Mouse (Mus musculus) neural tube, embryonic 15.5 days (tissue): Measurements from ENCODE around the gene Six2. TPM values are rescaled to one million over a fixed set of nuclear protein-coding genes. Genes with fewer than 3 reads are reported as not detected.

ENCODE experiments used
- ATAC-seq: fragments of 200-750 bp; cut with Nextera tagmentation; 2 replicates; pipeline ENCODE4 v1.8.0; 2017; ENCODE audit warnings: mild to moderate bottlenecking, moderate TSS enrichment, moderate library complexity; ENCODE audit not compliant: low FRiP score
- H3K27ac ChIP-seq: fragments of 300-500 bp; sonication (generic); replicated peaks from 2 replicates; pipeline ENCODE4 v1.5.1; 2015; ENCODE audit warnings: mild to moderate bottlenecking, inconsistent platforms
- H3K27me3 ChIP-seq: fragments of 300-500 bp; sonication (generic); replicated peaks from 2 replicates; pipeline ENCODE4 v1.6.1; 2015; ENCODE audit warnings: inconsistent platforms
- H3K36me3 ChIP-seq: fragments of 300-500 bp; sonication (generic); 2 replicates; pipeline ENCODE4 v1.6.1; 2015; ENCODE audit warnings: inconsistent platforms
- H3K4me1 ChIP-seq: fragments of 300-500 bp; sonication (generic); 2 replicates; pipeline ENCODE4 v1.6.1; 2015; ENCODE audit warnings: inconsistent platforms
- H3K4me2 ChIP-seq: fragments of 300-500 bp; sonication (generic); 2 replicates; pipeline ENCODE4 v1.6.1; 2015; ENCODE audit warnings: inconsistent platforms, mild to moderate bottlenecking, moderate library complexity
- H3K4me3 ChIP-seq: fragments of 300-500 bp; sonication (generic); replicated peaks from 2 replicates; pipeline ENCODE4 v1.5.1; 2015; ENCODE audit warnings: mild to moderate bottlenecking, inconsistent platforms
- H3K9ac ChIP-seq: fragments of 300-500 bp; sonication (generic); replicated peaks from 2 replicates; pipeline ENCODE4 v1.6.1; 2015; ENCODE audit warnings: mild to moderate bottlenecking, inconsistent platforms
- H3K9me3 ChIP-seq: fragments of 300-500 bp; sonication (generic); replicated peaks from 2 replicates; pipeline ENCODE4 v1.6.1; 2016; ENCODE audit warnings: inconsistent platforms
- WGBS: fragments of 180-500 bp; shearing (Covaris S2); methylation state at CpG from one replicate; pipeline ENCODE4 v1.1.7; 2015; ENCODE audit warnings: mixed read lengths; 5-methylcytosine and 5-hydroxymethylcytosine counted together
- polyA plus RNA-seq: library from polyadenylated mRNA; unstranded; fragments of >200 nt; fragmentation: Nextera tagmentation; extraction: Ambion mirVana; gene quantifications from 2 replicates; pipeline ENCODE4 v1.2.1, GENCODE M21; 2015

Gene Six2
- polyA plus RNA-seq, 1 experiment from 2014 or later: not detected

DNA sequence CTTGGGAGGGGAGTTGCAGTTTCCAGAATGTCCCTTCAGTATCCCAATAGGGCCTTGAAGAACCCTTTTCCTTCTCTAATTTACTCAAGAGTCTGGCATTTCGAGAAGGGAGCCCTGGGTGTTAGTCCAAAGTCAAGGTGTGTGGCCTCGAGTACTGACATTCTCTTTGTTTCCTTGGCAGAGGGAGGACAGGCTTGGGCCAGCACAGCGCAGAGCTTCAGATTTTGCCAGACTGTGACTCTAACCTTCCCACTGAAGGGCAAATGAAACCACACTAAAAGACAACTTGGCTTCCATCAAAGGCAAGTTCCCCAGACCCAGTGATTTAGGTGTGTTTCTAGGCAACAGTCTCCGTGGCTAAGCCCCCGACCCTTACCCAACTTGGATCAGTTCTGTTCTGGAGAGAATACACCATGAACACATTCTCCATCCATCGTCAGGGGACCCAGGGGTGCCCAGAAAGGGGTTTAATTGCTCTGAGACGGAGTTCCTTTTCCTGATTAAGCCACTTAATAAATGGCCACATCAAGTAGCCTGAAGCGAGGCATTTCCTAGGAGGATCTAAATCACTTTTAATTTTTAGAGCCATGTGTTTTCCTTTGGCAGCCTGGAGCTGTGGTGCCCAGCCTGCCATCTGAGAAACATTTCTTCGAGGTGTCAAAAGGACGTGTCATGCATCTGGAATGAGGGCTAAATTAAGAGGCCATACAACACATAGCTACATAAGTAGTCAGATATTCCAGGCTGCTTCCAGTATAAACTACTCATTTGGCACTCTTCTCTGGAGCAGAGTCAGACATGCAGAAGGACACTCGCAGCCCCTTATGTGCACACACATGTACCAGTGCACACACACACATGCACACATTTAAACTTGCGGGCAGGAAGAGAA lies 16.5 kb upstream of the Six2 start:
- no peaks in the 10 kb centered on the region for H3K9me3 ChIP-seq
- no peak overlapping the region for H3K4me2 ChIP-seq
- peak; percentile 68 for ATAC-seq
- no peak overlapping the region for H3K9ac ChIP-seq
- 0 out of 2 replicates have a peak, but pooled peaks cover 4% of the 10 kb centered on the region for H3K4me1 ChIP-seq
- no peak overlapping the region; the same call in 1 of the 2 replicates for H3K27ac ChIP-seq
- H3K36me3 ChIP-seq: no peaks in the 10 kb centered on the region
- 43% methylated on average over 12 of the region's 12 CpGs for WGBS
- H3K27me3 ChIP-seq: peaks cover 14% of the 10 kb centered on the region; the same call in 1 of the 2 replicates
- no peak overlapping the region for H3K4me3 ChIP-seq

DNA sequence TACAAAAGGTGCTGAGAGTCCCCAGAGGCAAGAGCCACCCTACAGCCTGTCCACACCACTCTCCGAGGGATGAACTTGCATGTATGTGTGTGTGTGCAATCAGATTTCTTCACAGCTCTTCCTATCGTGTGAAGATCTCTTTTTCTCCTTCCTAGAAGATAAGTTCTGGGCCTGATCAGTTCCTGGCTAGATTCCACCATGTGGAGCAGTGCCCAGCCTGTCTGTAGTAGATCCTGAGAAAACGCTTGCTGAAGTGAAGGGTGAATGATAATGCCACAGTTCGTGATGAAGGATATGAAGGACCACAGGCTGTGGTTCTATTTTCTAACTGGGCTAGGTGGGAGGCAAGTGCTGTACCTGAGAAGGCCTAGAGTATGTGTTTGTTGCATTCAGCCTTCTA lies 12.0 kb upstream of the Six2 start:
- no peak overlapping the region for H3K4me2 ChIP-seq
- H3K36me3 ChIP-seq: no peaks in the 10 kb centered on the region
- no peak overlapping the region for H3K9ac ChIP-seq
- 0 out of 2 replicates have a peak, but pooled peaks cover 4% of the 10 kb centered on the region for H3K4me1 ChIP-seq
- no peak overlapping the region for H3K27ac ChIP-seq
- no peak for ATAC-seq
- no peak overlapping the region for H3K4me3 ChIP-seq
- H3K9me3 ChIP-seq: no peaks in the 10 kb centered on the region
- peaks cover 40% of the 10 kb centered on the region for H3K27me3 ChIP-seq
- 81% methylated on average over 4 of the region's 4 CpGs for WGBS

DNA sequence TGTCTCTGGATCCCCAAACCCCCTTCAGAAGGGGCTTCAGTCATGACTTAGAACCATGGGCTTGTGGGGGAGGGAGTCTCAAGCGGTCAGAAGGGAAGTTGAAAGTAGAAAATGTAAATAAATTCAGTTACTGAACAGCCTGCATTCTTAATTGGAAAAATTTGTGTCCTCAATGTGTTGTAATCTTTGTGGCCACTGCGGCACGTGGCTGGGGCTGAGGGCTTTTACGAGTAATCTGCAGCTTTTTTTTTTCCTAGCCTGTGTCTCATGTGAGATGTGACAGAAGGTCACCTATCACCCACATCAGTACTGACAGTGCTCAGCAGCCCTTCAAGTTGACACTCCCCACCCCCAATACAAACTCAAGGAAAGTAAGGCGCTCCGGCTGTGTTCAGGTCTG lies 10.6 kb upstream of the Six2 start:
- peaks cover 52% of the 10 kb centered on the region for H3K27me3 ChIP-seq
- H3K36me3 ChIP-seq: no peaks in the 10 kb centered on the region
- no peak overlapping the region for H3K27ac ChIP-seq
- no peak overlapping the region for H3K4me2 ChIP-seq
- 90% methylated on average over 6 of the region's 6 CpGs for WGBS
- H3K9me3 ChIP-seq: no peaks in the 10 kb centered on the region
- no peaks in the 10 kb centered on the region for H3K4me1 ChIP-seq
- H3K9ac ChIP-seq: no peak overlapping the region
- ATAC-seq: no peak
- H3K4me3 ChIP-seq: no peak overlapping the region

DNA sequence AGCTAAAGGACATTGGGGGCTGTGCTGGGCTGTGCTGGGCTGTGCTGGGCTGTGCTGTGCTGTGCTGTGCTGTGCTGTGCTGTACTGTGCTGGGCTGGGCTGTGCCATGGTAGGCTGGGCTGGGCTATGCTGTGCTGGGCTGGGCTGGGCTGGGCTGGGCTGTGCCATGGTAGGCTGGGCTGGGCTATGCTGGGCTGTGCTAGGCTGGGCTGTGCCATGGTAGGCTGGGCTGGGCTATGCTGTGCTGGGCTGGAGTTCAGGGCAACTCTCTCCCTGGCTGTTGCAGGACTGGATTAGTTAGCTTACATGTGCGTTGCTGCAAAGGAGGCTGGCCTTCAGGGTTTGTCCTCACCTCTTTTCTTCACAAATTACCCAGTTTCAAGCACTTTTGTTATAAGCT lies 9.9 kb upstream of the Six2 start:
- no peak overlapping the region for H3K9ac ChIP-seq
- 79% methylated on average over 1 of the region's 1 CpGs for WGBS
- H3K27ac ChIP-seq: no peak overlapping the region
- H3K36me3 ChIP-seq: no peaks in the 10 kb centered on the region
- H3K9me3 ChIP-seq: no peaks in the 10 kb centered on the region
- no peak for ATAC-seq
- H3K4me3 ChIP-seq: no peak overlapping the region
- H3K4me1 ChIP-seq: no peaks in the 10 kb centered on the region
- H3K4me2 ChIP-seq: no peak overlapping the region
- peaks cover 59% of the 10 kb centered on the region for H3K27me3 ChIP-seq

DNA sequence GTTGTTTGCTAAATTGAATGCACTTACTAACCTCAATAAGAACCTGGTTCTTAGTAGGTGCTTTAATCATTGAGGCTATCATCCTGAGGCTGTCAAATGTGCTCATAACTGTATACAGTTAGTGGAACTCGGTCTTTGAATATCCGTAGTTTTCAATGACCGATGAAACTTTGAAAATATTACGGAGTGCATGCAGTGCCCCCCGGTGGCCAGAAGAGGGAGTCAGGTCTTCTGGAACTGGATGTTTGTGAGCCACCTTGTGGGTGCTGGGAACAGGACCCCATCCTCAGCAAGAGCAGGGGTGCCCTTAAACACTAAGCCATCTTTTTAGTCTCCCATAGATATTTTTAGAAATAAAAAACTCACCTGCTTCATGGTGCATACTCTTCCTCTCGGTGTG lies 6.4 kb upstream of the Six2 start:
- no peak overlapping the region for H3K4me3 ChIP-seq
- WGBS: 80% methylated on average over 6 of the region's 6 CpGs
- peaks cover 88% of the 10 kb centered on the region for H3K27me3 ChIP-seq
- H3K9me3 ChIP-seq: no peaks in the 10 kb centered on the region
- no peak overlapping the region for H3K9ac ChIP-seq
- no peak overlapping the region for H3K27ac ChIP-seq
- no peak overlapping the region for H3K4me2 ChIP-seq
- H3K4me1 ChIP-seq: peaks cover under 1% of the 10 kb centered on the region; the same call in 1 of the 2 replicates
- ATAC-seq: no peak
- no peaks in the 10 kb centered on the region for H3K36me3 ChIP-seq

DNA sequence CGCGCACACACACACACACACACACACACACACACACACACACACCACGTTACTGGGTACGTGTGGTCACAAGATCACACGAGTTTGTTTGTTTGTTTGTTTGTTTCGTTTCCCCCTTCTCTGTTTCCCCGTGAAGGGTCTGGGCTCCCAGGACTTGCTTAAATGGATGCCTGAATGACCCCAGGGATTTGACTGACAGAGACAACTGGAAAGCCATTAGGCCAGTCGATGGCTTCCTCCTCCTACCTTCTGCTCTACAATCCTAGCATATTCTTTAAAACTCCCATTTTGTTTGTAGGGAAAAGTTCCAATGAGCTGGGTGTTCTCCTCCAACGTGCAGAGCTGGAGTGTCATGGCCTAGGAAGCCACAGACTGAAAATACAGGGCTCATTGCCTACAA lies 5.0 kb upstream of the Six2 start:
- no peak overlapping the region for H3K4me2 ChIP-seq
- H3K4me3 ChIP-seq: no peak overlapping the region
- peaks cover 14% of the 10 kb centered on the region for H3K4me1 ChIP-seq
- H3K27me3 ChIP-seq: peaks cover 94% of the 10 kb centered on the region
- H3K27ac ChIP-seq: no peak overlapping the region
- 3% methylated on average over 9 of the region's 9 CpGs for WGBS
- H3K9me3 ChIP-seq: no peaks in the 10 kb centered on the region
- no peak overlapping the region for H3K9ac ChIP-seq
- no peaks in the 10 kb centered on the region for H3K36me3 ChIP-seq
- no peak for ATAC-seq

DNA sequence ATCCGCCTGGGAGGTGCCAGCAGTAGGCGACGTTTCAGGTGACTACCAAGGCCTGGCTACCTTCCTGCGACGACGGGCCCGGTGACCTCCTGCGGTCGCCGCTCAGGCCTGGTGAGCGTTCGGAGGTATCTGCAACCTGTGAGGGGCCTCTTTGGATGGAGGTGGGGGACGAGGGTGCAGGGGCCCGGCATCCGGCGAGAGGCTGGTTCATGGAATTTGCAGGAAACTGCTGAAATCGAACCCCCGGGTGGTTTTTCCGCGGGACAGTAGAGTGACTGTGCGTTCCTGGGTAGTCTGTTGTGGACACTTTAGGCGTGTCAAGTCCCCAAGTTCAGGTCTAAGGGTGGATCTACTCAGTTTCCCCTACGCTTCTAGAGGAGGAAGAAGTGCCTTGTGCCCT lies 4.5 kb upstream of the Six2 start:
- no peak overlapping the region for H3K9ac ChIP-seq
- WGBS: under 1% methylated on average over 23 of the region's 23 CpGs
- H3K36me3 ChIP-seq: no peaks in the 10 kb centered on the region
- peaks cover 92% of the 10 kb centered on the region for H3K27me3 ChIP-seq
- no peaks in the 10 kb centered on the region for H3K9me3 ChIP-seq
- H3K4me1 ChIP-seq: peaks cover 19% of the 10 kb centered on the region
- H3K27ac ChIP-seq: no peak overlapping the region
- no peak overlapping the region for H3K4me3 ChIP-seq
- no peak overlapping the region for H3K4me2 ChIP-seq
- ATAC-seq: no peak

DNA sequence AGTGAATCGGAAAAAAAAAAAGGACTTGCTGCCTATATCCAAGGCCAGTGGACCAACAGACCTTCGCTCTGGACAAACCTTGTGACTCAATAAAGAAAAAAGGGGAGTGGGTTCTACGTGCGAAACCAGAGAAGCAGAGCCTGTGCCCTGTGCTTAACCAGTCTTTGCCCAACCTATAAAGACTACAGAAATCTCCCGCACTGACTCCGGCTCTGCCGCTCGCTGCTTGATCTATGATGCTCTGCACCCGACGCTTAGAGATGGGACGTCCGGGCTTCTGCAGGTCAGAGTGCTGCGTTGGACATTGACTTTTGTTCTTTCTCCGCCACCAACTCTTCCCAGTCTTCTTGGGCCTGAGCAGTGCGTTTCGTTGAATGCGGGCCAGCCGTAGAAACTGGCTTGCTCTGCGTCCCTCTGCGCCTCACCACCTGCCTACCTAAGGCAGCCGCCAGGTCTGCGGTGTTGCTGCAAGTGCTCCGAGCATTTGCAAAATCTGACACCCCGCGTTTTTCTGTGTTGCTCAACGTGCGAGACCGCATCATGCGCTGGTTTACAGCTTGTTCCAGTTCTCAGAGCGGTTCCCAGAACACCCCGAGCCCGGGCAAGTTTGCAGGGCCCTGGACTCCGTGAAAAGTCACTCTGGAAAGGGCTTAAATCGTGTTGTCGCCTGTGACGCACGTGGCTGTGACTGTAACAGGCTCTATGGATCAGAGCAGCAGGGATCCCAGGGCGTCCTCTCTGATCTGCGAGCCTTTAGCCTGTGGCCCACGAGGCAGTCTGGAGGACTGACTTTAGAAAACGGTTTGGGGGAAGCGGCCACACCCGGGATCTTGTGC lies 3.8 kb upstream of the Six2 start:
- H3K36me3 ChIP-seq: no peaks in the 10 kb centered on the region
- H3K4me1 ChIP-seq: peaks cover 26% of the 10 kb centered on the region
- no peak overlapping the region for H3K4me3 ChIP-seq
- WGBS: under 1% methylated on average over 43 of the region's 43 CpGs
- no peak for ATAC-seq
- H3K9me3 ChIP-seq: no peaks in the 10 kb centered on the region
- H3K27me3 ChIP-seq: peaks cover 95% of the 10 kb centered on the region
- no peak overlapping the region for H3K9ac ChIP-seq
- no peak overlapping the region for H3K27ac ChIP-seq
- H3K4me2 ChIP-seq: no peak overlapping the region

DNA sequence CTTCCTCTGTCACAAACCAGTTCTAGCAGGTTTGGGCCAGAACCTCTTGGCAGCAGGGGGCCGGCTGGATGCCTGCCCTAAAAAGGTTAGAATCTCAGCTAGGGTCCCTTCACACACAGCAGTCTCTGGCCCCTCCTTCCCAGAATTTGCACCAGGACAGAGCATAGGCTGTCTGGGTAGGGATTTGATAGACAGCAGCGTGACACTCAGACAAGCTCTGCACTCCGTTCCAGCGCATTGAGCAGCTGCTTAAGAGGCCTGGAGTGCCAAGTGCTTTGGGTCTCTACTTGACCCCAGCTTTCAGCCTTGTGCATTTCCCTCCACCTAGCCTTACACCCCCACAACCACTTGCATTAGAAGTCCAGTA lies 2.9 kb upstream of the Six2 start:
- Histone ChIP-seq H3K27me3 (peaks cover 96% of the 10 kb centered on the region), H3K4me1 (peaks cover 26% of the 10 kb centered on the region), H3K36me3 (no peaks in the 10 kb centered on the region), H3K4me3 (no peak overlapping the region), H3K27ac (no peak overlapping the region), H3K9me3 (no peaks in the 10 kb centered on the region), H3K9ac (no peak overlapping the region), H3K4me2 (no peak overlapping the region)
- ATAC-seq: no peak
- WGBS: 2% methylated on average over 4 of the region's 4 CpGs

DNA sequence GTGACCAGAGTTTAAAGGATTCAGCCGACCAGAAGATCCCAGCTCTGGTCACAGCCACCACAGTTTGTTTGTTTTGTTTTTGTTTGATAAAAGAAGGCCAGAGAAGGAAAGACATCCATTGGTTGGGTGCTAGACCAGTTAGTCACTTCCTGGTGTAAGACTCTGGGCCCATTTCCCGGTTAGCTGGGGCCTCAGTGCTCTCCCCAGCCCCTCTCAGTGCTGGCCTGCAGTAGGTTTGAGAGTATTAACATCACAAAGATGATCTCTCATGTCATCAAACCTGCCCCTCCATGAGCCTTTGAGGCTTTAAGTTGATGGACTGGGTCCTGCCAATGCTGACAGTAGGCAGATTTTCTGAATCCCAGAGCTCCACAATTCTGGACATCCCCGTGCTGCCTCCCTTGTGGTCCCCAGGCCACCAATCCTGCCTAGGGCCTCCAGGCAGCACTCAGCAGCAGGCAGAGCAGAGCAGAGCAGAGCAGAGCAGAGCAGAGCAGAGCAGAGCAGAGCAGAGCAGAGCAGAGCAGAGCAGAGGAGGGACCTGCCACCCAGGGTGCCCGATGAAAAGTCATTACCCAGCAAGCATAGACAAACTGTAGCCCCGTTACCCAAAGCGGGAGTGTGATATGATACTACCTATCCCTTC lies 2.4 kb upstream of the Six2 start:
- Histone ChIP-seq H3K4me2 (no peak overlapping the region), H3K4me3 (no peak overlapping the region), H3K27ac (no peak overlapping the region), H3K9ac (no peak overlapping the region), H3K27me3 (peaks cover 96% of the 10 kb centered on the region), H3K36me3 (no peaks in the 10 kb centered on the region), H3K9me3 (no peaks in the 10 kb centered on the region), H3K4me1 (peaks cover 26% of the 10 kb centered on the region)
- no peak for ATAC-seq
- 1% methylated on average over 6 of the region's 6 CpGs for WGBS

DNA sequence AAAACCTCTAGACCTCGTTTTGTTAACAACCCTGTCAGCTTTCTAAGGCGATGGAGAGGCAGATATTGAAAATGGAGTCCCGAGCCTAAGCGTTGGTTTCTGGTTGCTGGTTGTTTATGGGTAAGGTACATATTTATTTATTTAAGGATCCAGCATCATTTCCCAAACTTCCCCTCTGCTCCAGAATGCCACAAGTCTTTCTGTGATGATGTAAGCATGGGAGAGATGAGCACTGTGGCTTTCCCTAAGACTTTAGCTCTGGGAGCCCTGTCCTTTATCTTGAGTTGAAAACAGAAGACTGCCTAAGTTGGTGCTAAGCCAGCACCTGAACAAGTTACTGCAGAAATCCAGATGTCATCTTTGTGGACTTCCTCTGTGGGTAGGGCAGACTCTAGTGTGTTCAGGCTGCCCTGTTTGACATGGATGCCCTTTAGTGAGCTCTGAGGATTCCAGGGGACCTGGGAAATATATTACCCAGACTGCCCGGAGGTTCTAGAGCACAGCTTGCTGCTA lies 1.8 kb upstream of the Six2 start:
- Histone ChIP-seq H3K4me2 (no peak overlapping the region), H3K4me1 (peaks cover 26% of the 10 kb centered on the region), H3K27ac (no peak overlapping the region), H3K36me3 (no peaks in the 10 kb centered on the region), H3K9me3 (no peaks in the 10 kb centered on the region), H3K9ac (no peak overlapping the region), H3K4me3 (no peak overlapping the region), H3K27me3 (peaks cover 98% of the 10 kb centered on the region)
- no peak for ATAC-seq
- WGBS: 6% methylated on average over 5 of the region's 5 CpGs
